Mouse (Mus musculus) limb, embryonic 12.5 days (tissue): ENCODE measurements around the gene Klhl2. TPM values are rescaled to one million over a fixed set of nuclear protein-coding genes. Genes with fewer than 3 reads are reported as not detected.

ENCODE experiments used
- ATAC-seq: fragments of 200-750 bp; cut with Nextera tagmentation; 2 replicates; pipeline ENCODE4 v1.8.0; 2017; ENCODE audit warnings: low read depth, moderate TSS enrichment; ENCODE audit not compliant: insufficient number of reproducible peaks, insufficient read depth, low FRiP score, low TSS enrichment
- H3K27ac ChIP-seq: fragments of 300-500 bp; sonication (generic); 2 replicates; pipeline ENCODE4 v1.5.1; 2016; ENCODE audit warnings: mild to moderate bottlenecking, moderate library complexity
- H3K27me3 ChIP-seq: fragments of 300-500 bp; sonication (generic); 2 replicates; pipeline ENCODE4 v1.6.1; 2016; ENCODE audit warnings: mild to moderate bottlenecking, moderate library complexity
- H3K36me3 ChIP-seq: fragments of 300-500 bp; sonication (generic); 2 replicates; pipeline ENCODE4 v1.6.1; 2016; ENCODE audit warnings: mild to moderate bottlenecking, moderate library complexity
- H3K4me1 ChIP-seq: fragments of 300-500 bp; sonication (generic); replicated peaks from 2 replicates; pipeline ENCODE4 v1.6.1; 2016
- H3K4me2 ChIP-seq: fragments of 300-500 bp; sonication (generic); 2 replicates; pipeline ENCODE4 v1.6.1; 2016; ENCODE audit warnings: mild to moderate bottlenecking, moderate library complexity
- H3K4me3 ChIP-seq: fragments of 300-500 bp; sonication (generic); replicated peaks from 2 replicates; pipeline ENCODE4 v1.5.1; 2016; ENCODE audit warnings: mild to moderate bottlenecking
- H3K9ac ChIP-seq: fragments of 300-500 bp; sonication (generic); replicated peaks from 2 replicates; pipeline ENCODE4 v1.6.1; 2016; ENCODE audit warnings: mild to moderate bottlenecking, moderate library complexity
- H3K9me3 ChIP-seq: fragments of 300-500 bp; sonication (generic); 2 replicates; pipeline ENCODE4 v1.6.1; 2016; ENCODE audit warnings: mild to moderate bottlenecking, moderate library complexity
- WGBS: fragments of 180-500 bp; shearing (Covaris S2); methylation state at CpG from one replicate; pipeline ENCODE4 v1.1.7; 2016; 5-methylcytosine and 5-hydroxymethylcytosine counted together
- polyA plus RNA-seq: library from polyadenylated mRNA; unstranded; fragments of >200 nt; fragmentation: Nextera tagmentation; extraction: Ambion mirVana; gene quantifications from 2 replicates; pipeline ENCODE4 v1.2.1, GENCODE M21; 2016

Gene Klhl2
- polyA plus RNA-seq, 1 experiment from 2014 or later: 13.3 TPM

- H3K9me3 ChIP-seq: no peaks in the 10 kb centered on the region
- H3K27me3 ChIP-seq: no peaks in the 10 kb centered on the region
- no peak overlapping the region for H3K9ac ChIP-seq
- H3K4me3 ChIP-seq: no peak overlapping the region
- 93% methylated on average over 9 of the region's 9 CpGs for WGBS
- peaks cover 9% of the 10 kb centered on the region; the same call in 1 of the 2 replicates for H3K36me3 ChIP-seq
- H3K4me1 ChIP-seq: no peaks in the 10 kb centered on the region
- no peak overlapping the region for H3K27ac ChIP-seq
- no peak for ATAC-seq
- H3K4me2 ChIP-seq: no peak overlapping the region
Observed at GRCm38 (mm10) chr8:64767047-64767446, 82.8 kb downstream of the Klhl2 start.

DNA sequence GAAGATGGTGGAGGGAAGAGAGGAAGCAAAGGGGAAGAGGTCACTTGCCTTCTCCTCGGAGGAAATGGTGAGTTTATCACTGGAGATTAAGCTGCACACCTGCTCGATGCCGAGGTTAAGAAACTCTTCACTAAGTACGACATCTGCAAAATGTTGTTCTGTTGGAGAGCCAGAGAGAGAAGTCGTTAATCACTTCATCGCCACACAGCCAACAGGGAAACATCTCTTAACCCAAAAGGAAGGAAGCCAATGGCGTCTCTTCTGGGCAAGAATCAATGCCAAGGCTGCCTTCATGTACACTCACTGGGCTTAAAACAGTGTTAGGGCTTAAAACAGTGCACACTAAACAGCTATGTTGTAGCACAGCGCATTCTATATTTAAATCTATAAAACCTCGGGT, 85.7 kb downstream of the Klhl2 start:
- ATAC-seq: no peak
- WGBS: 59% methylated on average over 9 of the region's 9 CpGs

DNA sequence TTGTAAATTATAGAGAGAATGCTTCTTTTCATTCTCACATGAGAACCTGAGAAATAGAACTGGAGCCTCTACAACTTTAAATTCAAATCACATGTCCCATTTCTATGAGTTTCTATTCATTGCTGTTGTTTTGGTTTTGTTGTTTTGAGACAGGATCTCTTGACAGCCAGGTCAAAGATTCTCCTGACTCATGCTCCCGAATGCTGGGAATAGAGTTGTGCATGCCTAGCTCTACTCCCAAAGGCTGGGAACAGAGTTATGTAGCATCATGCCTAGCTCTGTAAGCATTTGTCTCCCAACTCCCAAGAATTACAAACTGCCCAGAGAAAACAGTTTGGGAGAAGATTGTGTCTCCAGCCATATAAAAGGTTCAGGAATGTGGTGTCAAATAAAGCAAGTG, 87.1 kb downstream of the Klhl2 start:
- 88% methylated on average over 1 of the region's 1 CpGs for WGBS
- Histone ChIP-seq H3K27ac (no peak overlapping the region), H3K27me3 (no peaks in the 10 kb centered on the region), H3K4me1 (no peaks in the 10 kb centered on the region), H3K9ac (no peak overlapping the region), H3K4me2 (no peak overlapping the region), H3K4me3 (no peak overlapping the region), H3K9me3 (no peaks in the 10 kb centered on the region), H3K36me3 (peaks cover 12% of the 10 kb centered on the region)
- ATAC-seq: no peak

More for the DNA sequence above, 85.7 kb downstream of the Klhl2 start:
- Histone ChIP-seq H3K4me1 (no peaks in the 10 kb centered on the region), H3K4me3 (no peak overlapping the region), H3K36me3 (peaks cover 11% of the 10 kb centered on the region; the same call in 1 of the 2 replicates), H3K9me3 (no peaks in the 10 kb centered on the region), H3K9ac (no peak overlapping the region), H3K27me3 (no peaks in the 10 kb centered on the region), H3K4me2 (no peak overlapping the region), H3K27ac (no peak overlapping the region)

DNA sequence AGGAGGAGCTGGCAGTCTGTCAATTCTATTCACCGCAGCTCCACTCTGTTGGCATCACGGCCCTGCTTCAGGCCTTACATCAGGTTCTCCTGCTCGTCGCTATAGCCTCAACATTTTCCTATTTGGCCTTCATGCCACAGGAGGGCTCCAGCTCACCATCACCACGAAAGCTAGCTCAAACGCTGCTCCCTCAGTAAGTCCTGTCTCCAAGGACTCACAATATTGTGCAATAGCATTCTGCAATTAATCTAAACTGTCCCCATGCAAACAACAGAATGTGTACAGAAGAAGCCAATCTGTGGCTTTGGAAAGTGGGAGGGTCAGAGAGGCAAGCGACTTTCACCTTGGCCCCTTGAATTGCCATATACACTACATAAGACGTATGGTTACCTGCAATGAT, 88.4 kb downstream of the Klhl2 start:
- Histone ChIP-seq H3K4me1 (no peaks in the 10 kb centered on the region), H3K36me3 (peaks cover 17% of the 10 kb centered on the region), H3K27me3 (no peaks in the 10 kb centered on the region), H3K9me3 (no peaks in the 10 kb centered on the region), H3K9ac (no peak overlapping the region), H3K4me2 (no peak overlapping the region), H3K27ac (no peak overlapping the region), H3K4me3 (no peak overlapping the region)
- no peak for ATAC-seq
- WGBS: 86% methylated on average over 8 of the region's 8 CpGs

DNA sequence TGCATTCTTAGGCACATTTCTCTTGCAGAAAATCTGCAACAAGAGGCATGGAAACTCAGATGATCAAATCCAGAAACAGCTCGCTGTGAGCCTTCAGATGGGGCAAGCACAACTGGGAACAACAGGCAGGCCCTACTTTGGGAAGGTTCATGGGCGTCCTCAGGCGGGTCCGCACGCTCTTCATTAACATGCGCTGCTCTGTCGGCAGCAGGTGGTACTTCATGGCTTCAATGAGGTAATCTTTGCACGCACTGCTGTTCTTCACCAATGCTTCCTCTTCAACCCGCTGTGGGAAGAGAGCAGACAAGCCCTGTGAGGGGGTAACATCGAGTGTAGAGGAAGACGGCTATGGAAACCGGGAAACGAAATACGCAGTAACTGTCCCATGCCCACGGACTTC, 91.9 kb downstream of the Klhl2 start:
- Histone ChIP-seq H3K9ac (no peak overlapping the region), H3K4me2 (no peak overlapping the region), H3K27ac (no peak overlapping the region), H3K4me1 (no peaks in the 10 kb centered on the region), H3K4me3 (no peak overlapping the region), H3K27me3 (no peaks in the 10 kb centered on the region), H3K36me3 (peaks cover 45% of the 10 kb centered on the region), H3K9me3 (no peaks in the 10 kb centered on the region)
- WGBS: 94% methylated on average over 15 of the region's 15 CpGs
- ATAC-seq: no peak

- Histone ChIP-seq H3K36me3 (peaks cover 33% of the 10 kb centered on the region), H3K27ac (no peak overlapping the region), H3K27me3 (no peaks in the 10 kb centered on the region), H3K4me3 (no peak overlapping the region), H3K4me1 (no peaks in the 10 kb centered on the region), H3K9me3 (no peaks in the 10 kb centered on the region), H3K9ac (no peak overlapping the region), H3K4me2 (no peak overlapping the region)
- WGBS: 88% methylated on average over 10 of the region's 10 CpGs
- ATAC-seq: no peak
Observed at GRCm38 (mm10) chr8:64746215-64747058, 103.4 kb downstream of the Klhl2 start.

GRCm38 (mm10) chr8:64740547-64741211, 109.1 kb downstream of the Klhl2 start:
- no peaks in the 10 kb centered on the region for H3K9me3 ChIP-seq
- ATAC-seq: no peak
- H3K27ac ChIP-seq: no peak overlapping the region
- H3K4me2 ChIP-seq: no peak overlapping the region
- no peak overlapping the region for H3K4me3 ChIP-seq
- 93% methylated on average over 13 of the region's 13 CpGs for WGBS
- peaks cover 4% of the 10 kb centered on the region; the same call in 1 of the 2 replicates for H3K36me3 ChIP-seq
- no peaks in the 10 kb centered on the region for H3K4me1 ChIP-seq
- no peaks in the 10 kb centered on the region for H3K27me3 ChIP-seq
- no peak overlapping the region for H3K9ac ChIP-seq

GRCm38 (mm10) chr8:64738916-64739315, 110.9 kb downstream of the Klhl2 start:
- no peak for ATAC-seq
- no peak overlapping the region for H3K27ac ChIP-seq
- H3K9me3 ChIP-seq: no peaks in the 10 kb centered on the region
- H3K4me1 ChIP-seq: no peaks in the 10 kb centered on the region
- H3K4me3 ChIP-seq: no peak overlapping the region
- no peaks in the 10 kb centered on the region for H3K27me3 ChIP-seq
- H3K9ac ChIP-seq: no peak overlapping the region
- H3K4me2 ChIP-seq: no peak overlapping the region
- 90% methylated on average over 1 of the region's 1 CpGs for WGBS
- H3K36me3 ChIP-seq: peaks cover 4% of the 10 kb centered on the region; the same call in 1 of the 2 replicates

- no peak overlapping the region for H3K4me2 ChIP-seq
- WGBS: 74% methylated on average over 3 of the region's 3 CpGs
- H3K27ac ChIP-seq: no peak overlapping the region
- no peak for ATAC-seq
- no peak overlapping the region for H3K4me3 ChIP-seq
- no peaks in the 10 kb centered on the region for H3K9me3 ChIP-seq
- no peak overlapping the region for H3K9ac ChIP-seq
- H3K27me3 ChIP-seq: no peaks in the 10 kb centered on the region
- peaks cover 8% of the 10 kb centered on the region for H3K4me1 ChIP-seq
- H3K36me3 ChIP-seq: 0 out of 2 replicates have a peak, but pooled peaks cover 4% of the 10 kb centered on the region
Observed at GRCm38 (mm10) chr8:64736767-64737323, 113.0 kb downstream of the Klhl2 start.

- WGBS: 92% methylated on average over 8 of the region's 8 CpGs
- no peak overlapping the region for H3K27ac ChIP-seq
- no peak overlapping the region for H3K4me3 ChIP-seq
- H3K36me3 ChIP-seq: peaks cover 10% of the 10 kb centered on the region
- no peak overlapping the region for H3K4me2 ChIP-seq
- peaks cover 9% of the 10 kb centered on the region for H3K4me1 ChIP-seq
- no peak overlapping the region for H3K9ac ChIP-seq
- H3K9me3 ChIP-seq: no peaks in the 10 kb centered on the region
- H3K27me3 ChIP-seq: no peaks in the 10 kb centered on the region
- no peak for ATAC-seq
Observed at GRCm38 (mm10) chr8:64735161-64735560, 114.7 kb downstream of the Klhl2 start.

DNA sequence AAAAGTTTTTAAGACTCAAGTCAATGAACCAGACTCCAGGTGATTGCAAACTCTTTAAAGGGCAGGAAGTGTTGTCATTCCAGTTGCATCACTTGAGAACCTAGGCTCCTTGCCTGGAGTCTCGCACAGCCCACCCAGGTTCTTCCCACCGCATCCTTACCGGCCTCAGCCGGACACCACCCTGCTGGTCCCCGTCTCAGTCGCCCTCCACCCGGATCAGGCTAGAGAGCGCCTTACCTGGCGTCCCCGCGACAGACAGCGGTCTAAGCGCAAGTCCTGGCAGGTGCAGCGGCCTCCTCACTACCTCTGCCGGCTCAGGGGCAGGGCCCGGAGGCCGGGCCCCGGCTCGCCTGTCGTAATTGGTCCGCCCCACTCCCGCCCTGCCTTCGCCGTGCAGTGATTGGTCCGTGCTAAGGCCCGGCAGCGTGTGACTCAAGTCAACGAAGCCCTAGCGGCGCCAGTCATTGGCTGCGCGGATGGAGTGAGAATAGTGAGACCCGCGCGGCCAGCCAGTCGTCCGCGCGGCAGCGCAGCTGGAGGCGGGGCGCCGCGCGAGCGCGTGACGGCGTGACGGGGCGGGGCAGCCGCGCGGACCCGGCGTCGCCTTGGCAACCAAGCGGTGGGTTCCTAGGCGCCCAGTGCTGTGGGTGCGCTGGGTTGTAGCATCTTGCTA, 116.4 kb downstream of the Klhl2 start, which contains the start of gene Msmo1:
TSS of gene Msmo1 (minus strand) at position 522 of the 673 bp plus-strand sequence.
- peak within 1 kb of the TSS; percentile 61 for H3K9ac ChIP-seq
- H3K4me1 ChIP-seq: peaks cover 9% of the 10 kb centered on the region
- no peaks in the 10 kb centered on the region for H3K27me3 ChIP-seq
- no peaks in the 10 kb centered on the region for H3K9me3 ChIP-seq
- peak within 1 kb of the TSS; percentile 77 for H3K4me2 ChIP-seq
- peak; percentile 99 for ATAC-seq
- 0 out of 2 replicates have a peak within 1 kb of the TSS, but pooled peaks have one; percentile 29 for H3K27ac ChIP-seq
- WGBS: under 1% methylated on average over 60 of the region's 60 CpGs
- H3K36me3 ChIP-seq: peaks cover 23% of the 10 kb centered on the region
- peak within 1 kb of the TSS; percentile 78 for H3K4me3 ChIP-seq
